Mouse (Mus musculus) lung, embryonic 15.5 days (tissue): ENCODE measurements around the gene Lsmem1. TPM values are rescaled to one million over a fixed set of nuclear protein-coding genes. Genes with fewer than 3 reads are reported as not detected.
A peak's percentile ranks its signal among the peaks of the same experiment; 100 is the strongest.
"Not testable (repeated sequence)": the region's sequence is repeated elsewhere in the genome, so short reads cannot be mapped to it uniquely, and the experiment has no call there.

Experiments
- ATAC-seq: fragments of 200-750 bp; cut with Nextera tagmentation; 2 replicates; pipeline ENCODE4 v1.8.0; 2017; ENCODE audit warnings: moderate number of reproducible peaks, borderline replicate concordance; ENCODE audit not compliant: low FRiP score, low TSS enrichment; ENCODE audit errors: extremely low read depth
- H3K27ac ChIP-seq: fragments of 300-500 bp; sonication (generic); 2 replicates; pipeline ENCODE4 v1.5.1; 2015; ENCODE audit warnings: moderate library complexity, mild to moderate bottlenecking, inconsistent platforms
- H3K27me3 ChIP-seq: fragments of 300-500 bp; sonication (generic); 2 replicates; pipeline ENCODE4 v1.6.1; 2015; ENCODE audit warnings: inconsistent platforms
- H3K36me3 ChIP-seq: fragments of 300-500 bp; sonication (generic); 2 replicates; pipeline ENCODE4 v1.6.1; 2015; ENCODE audit warnings: inconsistent platforms
- H3K4me1 ChIP-seq: fragments of 300-500 bp; sonication (generic); 2 replicates; pipeline ENCODE4 v1.6.1; 2015; ENCODE audit warnings: inconsistent platforms
- H3K4me2 ChIP-seq: fragments of 300-500 bp; sonication (generic); 2 replicates; pipeline ENCODE4 v1.6.1; 2015; ENCODE audit warnings: inconsistent platforms, mild to moderate bottlenecking, moderate library complexity
- H3K4me3 ChIP-seq: fragments of 300-500 bp; sonication (generic); 2 replicates; pipeline ENCODE4 v1.5.1; 2015; ENCODE audit warnings: mild to moderate bottlenecking, inconsistent platforms
- H3K9ac ChIP-seq: fragments of 300-500 bp; sonication (generic); 2 replicates; pipeline ENCODE4 v1.6.1; 2015; ENCODE audit warnings: inconsistent platforms
- H3K9me3 ChIP-seq: fragments of 300-500 bp; sonication (generic); 2 replicates; pipeline ENCODE4 v1.6.1; 2016; ENCODE audit warnings: inconsistent platforms
- WGBS: fragments of 180-500 bp; shearing (Covaris S2); methylation state at CpG from one replicate; pipeline ENCODE4 v1.1.7; 2015; 5-methylcytosine and 5-hydroxymethylcytosine counted together
- polyA plus RNA-seq: library from polyadenylated mRNA; unstranded; fragments of >200 nt; fragmentation: Nextera tagmentation; extraction: Ambion mirVana; gene quantifications from 2 replicates; pipeline ENCODE4 v1.2.1, GENCODE M21; 2015

Lsmem1 gene
- polyA plus RNA-seq, 1 experiment from 2014 or later: 0.50 TPM

- Histone ChIP-seq H3K36me3 (peaks cover 52% of the 10 kb centered on the region), H3K9ac (no peak overlapping the region), H3K9me3 (no peaks in the 10 kb centered on the region), H3K27ac (no peak overlapping the region), H3K4me1 (no peaks in the 10 kb centered on the region), H3K4me2 (no peak overlapping the region), H3K4me3 (no peak overlapping the region), H3K27me3 (no peaks in the 10 kb centered on the region)
- 86% methylated on average over 7 of the region's 7 CpGs for WGBS
- no peak for ATAC-seq
These were observed 3.1 kb upstream of the Lsmem1 start for GRCm38 (mm10) chr12:40202161-40203035.

- Histone ChIP-seq H3K4me3 (no peak overlapping the region), H3K27me3 (no peaks in the 10 kb centered on the region), H3K9ac (no peak overlapping the region), H3K9me3 (no peaks in the 10 kb centered on the region), H3K27ac (no peak overlapping the region), H3K36me3 (peaks cover 37% of the 10 kb centered on the region), H3K4me2 (no peak overlapping the region), H3K4me1 (no peaks in the 10 kb centered on the region)
- WGBS: 84% methylated on average over 6 of the region's 6 CpGs
- no peak for ATAC-seq
These were observed 1.4 kb upstream of the Lsmem1 start for GRCm38 (mm10) chr12:40200484-40201235.

- no peak overlapping the region for H3K27ac ChIP-seq
- H3K4me3 ChIP-seq: no peak overlapping the region
- no peak overlapping the region for H3K9ac ChIP-seq
- H3K4me1 ChIP-seq: no peaks in the 10 kb centered on the region
- no peaks in the 10 kb centered on the region for H3K9me3 ChIP-seq
- 44% methylated on average over 7 of the region's 7 CpGs for WGBS
- ATAC-seq: no peak
- H3K4me2 ChIP-seq: no peak overlapping the region
- H3K27me3 ChIP-seq: no peaks in the 10 kb centered on the region
- H3K36me3 ChIP-seq: peaks cover 30% of the 10 kb centered on the region
These were observed 609 bp upstream of the Lsmem1 start for GRCm38 (mm10) chr12:40199795-40200402.

- Histone ChIP-seq H3K9ac (no peak overlapping the region), H3K9me3 (no peaks in the 10 kb centered on the region), H3K4me1 (no peaks in the 10 kb centered on the region), H3K27me3 (no peaks in the 10 kb centered on the region), H3K4me3 (no peak overlapping the region), H3K4me2 (no peak overlapping the region), H3K36me3 (peaks cover 15% of the 10 kb centered on the region), H3K27ac (no peak overlapping the region)
- no peak for ATAC-seq
- 80% methylated on average over 9 of the region's 9 CpGs for WGBS
These were observed 863 bp downstream of the Lsmem1 start for GRCm38 (mm10) chr12:40198427-40198826.

GRCm38 (mm10) chr12:40198019-40198418 is 1.3 kb downstream of the Lsmem1 start:
- 72% methylated on average over 5 of the region's 5 CpGs for WGBS
- Histone ChIP-seq H3K36me3 (peaks cover 14% of the 10 kb centered on the region; the same call in 1 of the 2 replicates), H3K4me2 (no peak overlapping the region), H3K9me3 (no peaks in the 10 kb centered on the region), H3K9ac (no peak overlapping the region), H3K4me3 (no peak overlapping the region), H3K27ac (no peak overlapping the region), H3K4me1 (no peaks in the 10 kb centered on the region), H3K27me3 (no peaks in the 10 kb centered on the region)
- ATAC-seq: no peak

GRCm38 (mm10) chr12:40197511-40197910 is 1.8 kb downstream of the Lsmem1 start:
- Histone ChIP-seq H3K4me3 (no peak overlapping the region), H3K9me3 (no peaks in the 10 kb centered on the region), H3K9ac (no peak overlapping the region), H3K27ac (no peak overlapping the region), H3K4me2 (no peak overlapping the region), H3K36me3 (peaks cover 10% of the 10 kb centered on the region; the same call in 1 of the 2 replicates), H3K4me1 (no peaks in the 10 kb centered on the region), H3K27me3 (no peaks in the 10 kb centered on the region)
- ATAC-seq: no peak

GRCm38 (mm10) chr12:40185474-40185873 is 13.8 kb downstream of the Lsmem1 start:
- H3K9me3 ChIP-seq: no peaks in the 10 kb centered on the region
- H3K4me3 ChIP-seq: no peak overlapping the region
- no peaks in the 10 kb centered on the region for H3K27me3 ChIP-seq
- H3K4me2 ChIP-seq: no peak overlapping the region
- no peak overlapping the region for H3K27ac ChIP-seq
- H3K4me1 ChIP-seq: no peaks in the 10 kb centered on the region
- H3K36me3 ChIP-seq: no peaks in the 10 kb centered on the region
- H3K9ac ChIP-seq: no peak overlapping the region
- 70% methylated on average over 3 of the region's 3 CpGs for WGBS
- ATAC-seq: no peak

GRCm38 (mm10) chr12:40177089-40177488 is 22.2 kb downstream of the Lsmem1 start:
- Histone ChIP-seq H3K4me2 (no peak overlapping the region), H3K27ac (no peak overlapping the region), H3K4me1 (no peaks in the 10 kb centered on the region), H3K9me3 (no peaks in the 10 kb centered on the region), H3K27me3 (no peaks in the 10 kb centered on the region), H3K9ac (no peak overlapping the region), H3K4me3 (no peak overlapping the region), H3K36me3 (no peaks in the 10 kb centered on the region)
- WGBS: 62% methylated on average over 6 of the region's 6 CpGs
- no peak for ATAC-seq

GRCm38 (mm10) chr12:40176158-40176557 is 23.1 kb downstream of the Lsmem1 start:
- H3K4me1 ChIP-seq: no peaks in the 10 kb centered on the region
- no peak overlapping the region for H3K4me3 ChIP-seq
- no peak overlapping the region for H3K27ac ChIP-seq
- no peaks in the 10 kb centered on the region for H3K27me3 ChIP-seq
- H3K4me2 ChIP-seq: no peak overlapping the region
- no peak for ATAC-seq
- H3K9ac ChIP-seq: no peak overlapping the region
- H3K36me3 ChIP-seq: no peaks in the 10 kb centered on the region
- H3K9me3 ChIP-seq: no peaks in the 10 kb centered on the region
- WGBS: 51% methylated on average over 2 of the region's 2 CpGs

- not testable (repeated sequence) for H3K27me3 ChIP-seq, H3K4me3 ChIP-seq, H3K4me1 ChIP-seq, H3K9ac ChIP-seq, H3K9me3 ChIP-seq, H3K27ac ChIP-seq, H3K36me3 ChIP-seq, H3K4me2 ChIP-seq
- ATAC-seq: peak; percentile 46; the same call in 1 of the 2 replicates
- WGBS: 29% methylated on average over 1 of the region's 1 CpGs
These were observed 24.1 kb downstream of the Lsmem1 start for GRCm38 (mm10) chr12:40175171-40175570.

- H3K9me3 ChIP-seq: no peaks in the 10 kb centered on the region
- no peaks in the 10 kb centered on the region for H3K36me3 ChIP-seq
- no peak overlapping the region for H3K27ac ChIP-seq
- no peak for ATAC-seq
- no peak overlapping the region for H3K4me2 ChIP-seq
- 78% methylated on average over 2 of the region's 2 CpGs for WGBS
- no peak overlapping the region for H3K9ac ChIP-seq
- H3K4me1 ChIP-seq: no peaks in the 10 kb centered on the region
- no peak overlapping the region for H3K4me3 ChIP-seq
- no peaks in the 10 kb centered on the region for H3K27me3 ChIP-seq
These were observed 27.7 kb downstream of the Lsmem1 start for GRCm38 (mm10) chr12:40171637-40172036.

GRCm38 (mm10) chr12:40169675-40170074 is 29.6 kb downstream of the Lsmem1 start:
- Histone ChIP-seq H3K9me3 (no peaks in the 10 kb centered on the region), H3K4me3 (no peak overlapping the region), H3K36me3 (no peaks in the 10 kb centered on the region), H3K27ac (no peak overlapping the region), H3K4me2 (no peak overlapping the region), H3K4me1 (no peaks in the 10 kb centered on the region), H3K27me3 (no peaks in the 10 kb centered on the region), H3K9ac (no peak overlapping the region)
- 96% methylated on average over 1 of the region's 1 CpGs for WGBS
- ATAC-seq: no peak
